Mouse (Mus musculus) lung, embryonic 16.5 days (tissue): ENCODE measurements at regions not wholly inside any gene's neighbourhood (a gene's known extent, or its start where the extent isn't known, plus 50 kb on each side); places are given as distances from the start of the nearest gene placed in this dataset.
A peak's percentile ranks its signal among the peaks of the same experiment; 100 is the strongest.

Source experiments
- ATAC-seq: fragments of 200-750 bp; cut with Nextera tagmentation; 2 replicates; pipeline ENCODE4 v1.8.0; 2017; ENCODE audit warnings: low read depth, mild to moderate bottlenecking, moderate library complexity
- H3K27ac ChIP-seq: fragments of 300-500 bp; sonication (generic); 2 replicates; pipeline ENCODE4 v1.5.1; 2014; ENCODE audit warnings: mild to moderate bottlenecking, control low read depth, low read length
- H3K27me3 ChIP-seq: fragments of 300-500 bp; sonication (generic); 2 replicates; pipeline ENCODE4 v1.6.1; 2014; ENCODE audit warnings: low read depth, low read length, mixed read lengths; ENCODE audit not compliant: control insufficient read depth, insufficient read depth
- H3K36me3 ChIP-seq: fragments of 300-500 bp; sonication (generic); 2 replicates; pipeline ENCODE4 v1.6.1; 2014; ENCODE audit warnings: low read length; ENCODE audit not compliant: control insufficient read depth, insufficient read depth
- H3K4me1 ChIP-seq: fragments of 300-500 bp; sonication (generic); replicated peaks from 2 replicates; pipeline ENCODE4 v1.6.1; 2014; ENCODE audit warnings: low read length, mixed read lengths; ENCODE audit not compliant: control insufficient read depth, insufficient read depth
- H3K4me2 ChIP-seq: fragments of 300-500 bp; sonication (generic); 2 replicates; pipeline ENCODE4 v1.6.1; 2014; ENCODE audit warnings: low read depth, low read length, control low read depth
- H3K4me3 ChIP-seq: fragments of 300-500 bp; sonication (generic); 2 replicates; pipeline ENCODE4 v1.5.1; 2014; ENCODE audit warnings: mild to moderate bottlenecking, low read length, control low read depth
- H3K9ac ChIP-seq: fragments of 300-500 bp; sonication (generic); 2 replicates; pipeline ENCODE4 v1.6.1; 2014; ENCODE audit warnings: low read length, control low read depth
- H3K9me3 ChIP-seq: fragments of 300-500 bp; sonication (generic); 2 replicates; pipeline ENCODE4 v1.6.1; 2016; ENCODE audit warnings: low read length; ENCODE audit not compliant: control insufficient read depth
- WGBS: fragments of 180-500 bp; shearing (Covaris S2); extraction: QIAGEN DNeasy Blood & Tissue Kit; methylation state at CpG from one replicate; pipeline ENCODE4 v1.1.7; 2014; 5-methylcytosine and 5-hydroxymethylcytosine counted together

DNA sequence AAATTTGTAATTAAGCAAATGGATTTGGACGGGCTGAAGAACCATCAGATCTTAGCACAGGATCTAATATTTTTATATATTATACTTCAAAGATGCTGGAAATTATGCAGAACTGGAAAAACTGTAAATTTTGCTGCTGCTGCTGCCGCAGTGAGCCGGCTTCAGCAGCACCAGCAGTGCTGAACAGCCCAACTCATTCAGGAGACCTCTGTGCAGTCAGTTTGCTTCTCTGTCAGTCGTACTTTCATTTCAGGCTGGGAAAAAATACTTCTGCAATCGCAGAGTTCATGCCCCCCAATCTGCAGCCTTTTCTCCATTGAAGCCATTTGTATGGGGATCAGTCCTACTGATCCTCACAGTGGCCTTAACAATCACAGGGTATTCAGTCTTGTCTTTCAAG lies 53.4 kb upstream of the Trpc3 start:
- WGBS = 69% methylated on average over 5 of the region's 5 CpGs
- no peaks in the 10 kb centered on the region for H3K36me3 ChIP-seq
- H3K27ac ChIP-seq = no peak overlapping the region
- H3K9ac ChIP-seq = no peak overlapping the region
- H3K4me2 ChIP-seq = no peak overlapping the region
- no peak overlapping the region for H3K4me3 ChIP-seq
- H3K27me3 ChIP-seq = no peaks in the 10 kb centered on the region
- H3K4me1 ChIP-seq = no peaks in the 10 kb centered on the region
- no peaks in the 10 kb centered on the region for H3K9me3 ChIP-seq
- no peak for ATAC-seq

DNA sequence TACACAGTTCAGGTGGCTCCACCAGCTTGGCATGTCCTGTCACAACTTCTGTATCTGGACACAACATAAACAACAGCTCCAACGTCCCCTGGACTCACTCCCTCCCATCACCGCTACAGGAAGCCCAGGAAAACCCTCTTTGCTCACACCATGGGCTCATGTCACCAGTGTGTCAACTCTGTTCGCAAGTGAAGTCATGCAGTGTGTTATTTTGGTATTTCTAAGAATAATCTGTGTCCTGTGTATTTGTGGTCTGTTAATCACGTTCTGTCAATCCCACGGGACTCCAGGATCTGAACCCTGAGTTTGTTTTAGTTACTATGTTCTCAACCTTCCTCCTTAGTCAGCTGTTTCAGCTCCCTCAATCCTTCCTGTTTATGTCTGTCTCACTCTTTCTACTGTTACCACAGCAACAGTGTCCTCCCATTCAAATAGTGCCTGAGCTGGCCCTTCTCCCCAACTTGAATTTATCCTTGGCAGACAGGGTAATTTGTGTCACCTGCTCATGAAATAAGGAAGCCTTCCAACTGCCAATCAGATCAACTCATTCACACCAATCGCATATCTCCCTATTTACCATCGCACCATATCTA lies 64.5 kb upstream of the Trpc3 start:
- H3K27ac ChIP-seq = no peak overlapping the region
- H3K4me1 ChIP-seq = no peaks in the 10 kb centered on the region
- H3K27me3 ChIP-seq = no peaks in the 10 kb centered on the region
- H3K36me3 ChIP-seq = no peaks in the 10 kb centered on the region
- H3K4me3 ChIP-seq = no peak overlapping the region
- 0 out of 2 replicates have a peak, but pooled peaks have one; percentile 45 for ATAC-seq
- peaks cover 4% of the 10 kb centered on the region; the same call in 1 of the 2 replicates for H3K9me3 ChIP-seq
- no peak overlapping the region for H3K9ac ChIP-seq
- WGBS = 47% methylated on average over 7 of the region's 7 CpGs
- no peak overlapping the region for H3K4me2 ChIP-seq

DNA sequence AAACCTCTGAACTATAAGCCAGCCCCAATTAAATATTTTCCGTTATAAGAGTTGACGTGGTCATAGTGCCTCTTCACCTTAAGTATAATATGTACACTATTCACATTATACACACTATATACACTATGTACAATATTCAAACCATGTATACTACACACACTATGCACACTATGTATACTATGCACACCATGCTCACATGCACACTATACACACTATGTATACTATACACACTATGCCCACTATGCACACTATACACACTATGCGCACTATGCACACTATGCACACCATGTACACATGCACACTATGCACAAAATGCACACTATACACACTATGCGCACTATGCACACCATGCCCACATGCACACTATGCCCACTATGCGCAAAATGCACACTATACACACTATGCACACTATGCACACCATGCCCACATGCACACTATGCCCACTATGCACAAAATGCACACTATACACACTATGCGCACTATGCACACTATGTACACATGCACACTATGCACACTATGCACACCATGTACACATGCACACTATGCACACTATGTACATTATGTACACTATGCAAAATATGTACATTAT lies 72.2 kb upstream of the Trpc3 start:
- no peak for ATAC-seq
- H3K9ac ChIP-seq = no peak overlapping the region
- no peaks in the 10 kb centered on the region for H3K9me3 ChIP-seq
- H3K4me1 ChIP-seq = no peaks in the 10 kb centered on the region
- no peak overlapping the region for H3K4me2 ChIP-seq
- H3K27me3 ChIP-seq = no peaks in the 10 kb centered on the region
- no peak overlapping the region for H3K4me3 ChIP-seq
- 94% methylated on average over 6 of the region's 6 CpGs for WGBS
- H3K27ac ChIP-seq = no peak overlapping the region
- no peaks in the 10 kb centered on the region for H3K36me3 ChIP-seq

DNA sequence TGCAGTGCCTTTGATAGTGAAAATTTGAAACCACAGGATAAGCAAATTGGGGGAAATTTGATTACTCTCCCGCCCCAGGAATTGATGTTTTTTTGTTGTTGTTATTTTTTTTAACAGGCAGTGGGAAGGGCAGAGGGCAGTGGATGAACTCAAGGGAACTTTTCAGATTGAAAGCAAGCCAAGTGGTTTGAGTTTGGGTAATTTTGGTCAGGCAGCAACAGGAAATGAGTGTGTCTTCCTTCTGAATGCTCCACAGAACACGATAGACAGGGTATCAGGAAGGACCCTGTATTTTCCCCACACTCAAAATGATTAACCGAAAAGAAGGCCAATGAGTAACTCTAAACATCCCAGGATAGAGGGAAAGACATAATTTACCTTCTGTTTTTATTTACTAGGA lies 72.9 kb upstream of the Trpc3 start:
- H3K4me2 ChIP-seq = no peak overlapping the region
- 61% methylated on average over 3 of the region's 3 CpGs for WGBS
- ATAC-seq = no peak
- H3K36me3 ChIP-seq = no peaks in the 10 kb centered on the region
- H3K27ac ChIP-seq = no peak overlapping the region
- H3K27me3 ChIP-seq = no peaks in the 10 kb centered on the region
- no peaks in the 10 kb centered on the region for H3K4me1 ChIP-seq
- no peak overlapping the region for H3K9ac ChIP-seq
- H3K4me3 ChIP-seq = no peak overlapping the region
- H3K9me3 ChIP-seq = no peaks in the 10 kb centered on the region

DNA sequence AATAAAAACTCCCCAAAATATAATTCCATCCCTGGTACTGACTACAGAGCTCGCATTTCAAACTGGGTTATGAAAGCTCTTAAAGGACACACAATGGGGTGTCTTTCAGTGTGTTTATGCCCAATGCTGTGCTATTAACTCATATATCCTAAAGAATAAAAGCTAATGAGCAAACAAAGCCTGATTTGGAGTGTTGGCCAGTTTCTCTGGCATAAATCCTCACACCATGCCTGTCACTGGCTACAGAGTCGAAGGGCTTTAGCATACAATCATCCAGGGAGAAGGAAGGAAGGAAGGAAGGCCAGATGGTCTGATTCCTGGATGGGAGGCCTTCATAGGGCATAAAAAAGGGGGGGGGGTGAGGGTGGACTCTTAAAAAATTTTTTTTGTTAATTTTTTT lies 74.8 kb upstream of the Trpc3 start:
- Histone ChIP-seq H3K9me3 (no peaks in the 10 kb centered on the region), H3K27me3 (no peaks in the 10 kb centered on the region), H3K4me2 (no peak overlapping the region), H3K4me3 (no peak overlapping the region), H3K4me1 (no peaks in the 10 kb centered on the region), H3K9ac (no peak overlapping the region), H3K27ac (no peak overlapping the region), H3K36me3 (no peaks in the 10 kb centered on the region)
- 54% methylated on average over 2 of the region's 2 CpGs for WGBS
- ATAC-seq = no peak

DNA sequence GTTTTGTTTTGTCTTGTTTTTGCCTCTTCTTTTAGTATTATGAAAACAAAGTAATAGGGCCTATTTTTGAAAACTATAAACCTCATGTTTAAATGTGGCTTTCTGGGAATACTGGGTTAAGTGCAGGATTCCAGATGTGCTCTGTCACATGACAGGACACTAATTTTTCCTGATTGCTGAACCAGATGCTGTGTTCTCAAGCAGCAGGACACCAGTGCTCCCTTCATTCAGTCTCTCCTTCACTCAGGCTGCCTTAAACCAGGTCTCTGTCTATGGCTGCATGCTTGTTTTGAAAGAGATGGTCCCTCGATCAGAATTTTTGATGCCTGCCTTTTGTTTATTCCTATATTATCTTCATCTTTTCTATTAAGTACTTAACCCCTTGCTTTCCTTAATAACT lies 80.1 kb upstream of the Trpc3 start:
- H3K4me2 ChIP-seq = no peak overlapping the region
- no peaks in the 10 kb centered on the region for H3K36me3 ChIP-seq
- no peak overlapping the region for H3K4me3 ChIP-seq
- H3K27me3 ChIP-seq = no peaks in the 10 kb centered on the region
- no peak overlapping the region for H3K27ac ChIP-seq
- no peak overlapping the region for H3K9ac ChIP-seq
- no peaks in the 10 kb centered on the region for H3K4me1 ChIP-seq
- H3K9me3 ChIP-seq = no peaks in the 10 kb centered on the region
- WGBS = 43% methylated on average over 1 of the region's 1 CpGs
- ATAC-seq = no peak

DNA sequence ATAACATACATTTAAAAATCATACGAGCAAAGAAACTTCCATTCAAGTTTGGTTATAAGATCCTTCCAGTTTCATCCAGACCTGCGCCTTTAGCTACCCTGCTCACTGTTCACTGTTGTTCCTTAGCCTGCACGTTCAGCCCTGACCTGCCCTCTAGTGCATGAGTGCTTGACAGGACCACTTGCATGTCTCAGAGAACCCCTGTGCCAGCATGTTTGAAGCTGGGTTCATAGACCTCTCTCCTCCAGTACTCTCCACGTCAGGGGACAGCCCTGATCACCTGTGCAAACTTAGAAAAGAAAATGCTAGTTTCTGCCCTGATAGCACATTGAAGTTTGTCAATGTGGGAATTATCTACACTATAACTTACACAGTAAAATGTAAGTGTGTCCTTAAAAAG lies 81.0 kb upstream of the Trpc3 start:
- H3K27ac ChIP-seq = no peak overlapping the region
- 61% methylated on average over 4 of the region's 4 CpGs for WGBS
- H3K27me3 ChIP-seq = no peaks in the 10 kb centered on the region
- H3K9ac ChIP-seq = no peak overlapping the region
- H3K36me3 ChIP-seq = no peaks in the 10 kb centered on the region
- ATAC-seq = no peak
- H3K9me3 ChIP-seq = no peaks in the 10 kb centered on the region
- H3K4me3 ChIP-seq = no peak overlapping the region
- H3K4me2 ChIP-seq = no peak overlapping the region
- no peaks in the 10 kb centered on the region for H3K4me1 ChIP-seq

DNA sequence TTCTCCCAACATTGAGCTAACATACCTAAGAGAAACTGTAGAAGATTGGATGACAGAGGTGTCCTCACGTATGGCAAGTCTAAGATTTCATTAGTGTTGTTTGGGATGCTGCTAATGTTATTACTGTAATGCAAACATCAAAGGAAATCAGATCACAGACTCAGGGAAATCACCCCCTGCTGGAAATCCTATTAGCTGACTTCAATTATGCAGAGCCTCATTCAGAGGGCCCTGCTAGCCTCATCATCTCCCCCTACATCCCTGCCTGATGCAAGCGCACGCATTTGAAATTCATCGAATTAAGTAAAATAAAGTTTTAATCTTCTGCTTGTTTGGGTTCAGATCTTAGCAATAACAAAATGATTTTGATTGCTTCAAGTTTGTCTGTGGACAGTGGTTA lies 84.1 kb upstream of the Trpc3 start:
- ATAC-seq = no peak
- 57% methylated on average over 4 of the region's 4 CpGs for WGBS
- no peaks in the 10 kb centered on the region for H3K4me1 ChIP-seq

DNA sequence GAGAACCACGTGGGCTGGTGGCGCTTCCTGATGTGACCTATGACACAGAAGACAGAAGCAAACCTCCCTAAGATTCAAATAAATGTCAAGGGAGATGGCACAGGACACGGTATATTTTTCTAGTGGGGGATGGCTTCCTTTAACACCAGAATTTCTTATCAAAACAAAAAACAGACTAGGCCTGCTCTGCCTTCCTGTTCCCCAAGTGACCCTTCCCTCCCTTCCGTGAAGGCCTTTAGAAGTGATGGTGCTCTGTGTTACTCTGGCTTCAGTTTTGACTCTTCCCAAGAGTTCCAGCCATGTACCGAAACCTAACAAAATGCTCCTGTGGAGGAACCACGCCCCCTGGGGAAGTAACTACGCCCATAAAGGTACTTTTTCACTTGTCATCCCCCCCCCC lies 84.5 kb upstream of the 4932438A13Rik start:
- no peaks in the 10 kb centered on the region for H3K4me1 ChIP-seq
- no peak for ATAC-seq
- no peak overlapping the region for H3K9ac ChIP-seq
- H3K9me3 ChIP-seq = no peaks in the 10 kb centered on the region
- no peak overlapping the region for H3K27ac ChIP-seq
- H3K4me2 ChIP-seq = no peak overlapping the region
- no peaks in the 10 kb centered on the region for H3K27me3 ChIP-seq
- H3K4me3 ChIP-seq = no peak overlapping the region
- H3K36me3 ChIP-seq = no peaks in the 10 kb centered on the region
- 57% methylated on average over 7 of the region's 7 CpGs for WGBS

More for the DNA sequence above, 84.1 kb upstream of the Trpc3 start:
- Histone ChIP-seq H3K9ac (no peak overlapping the region), H3K4me2 (no peak overlapping the region), H3K36me3 (no peaks in the 10 kb centered on the region), H3K27me3 (no peaks in the 10 kb centered on the region), H3K27ac (no peak overlapping the region), H3K4me3 (no peak overlapping the region), H3K9me3 (no peaks in the 10 kb centered on the region)

DNA sequence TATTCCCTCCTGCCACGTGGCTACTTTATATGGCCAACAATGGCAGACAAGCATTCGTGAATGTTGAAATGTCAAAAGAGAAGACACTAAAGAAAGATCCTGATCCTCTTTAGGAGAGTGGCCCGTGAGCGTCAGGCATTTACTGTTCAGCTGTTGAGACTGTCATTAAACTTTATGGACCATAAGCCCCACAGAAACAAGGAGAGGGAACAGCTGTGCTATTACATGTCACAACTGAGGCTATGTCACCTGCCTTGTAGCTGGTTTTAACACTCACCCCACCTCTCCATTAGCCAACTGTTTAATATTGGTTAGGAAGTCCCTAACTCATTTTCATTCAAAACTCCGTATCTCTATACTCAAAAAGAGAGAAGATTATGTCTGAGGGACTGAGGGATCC lies 76.3 kb upstream of the 4932438A13Rik start:
- no peak overlapping the region for H3K9ac ChIP-seq
- H3K4me3 ChIP-seq = no peak overlapping the region
- H3K9me3 ChIP-seq = no peaks in the 10 kb centered on the region
- no peaks in the 10 kb centered on the region for H3K4me1 ChIP-seq
- no peak for ATAC-seq
- WGBS = 73% methylated on average over 5 of the region's 5 CpGs
- H3K36me3 ChIP-seq = no peaks in the 10 kb centered on the region
- H3K4me2 ChIP-seq = no peak overlapping the region
- no peak overlapping the region for H3K27ac ChIP-seq
- no peaks in the 10 kb centered on the region for H3K27me3 ChIP-seq
